Mouse (Mus musculus): ENCODE data around the gene Zcchc9.

DNA sequence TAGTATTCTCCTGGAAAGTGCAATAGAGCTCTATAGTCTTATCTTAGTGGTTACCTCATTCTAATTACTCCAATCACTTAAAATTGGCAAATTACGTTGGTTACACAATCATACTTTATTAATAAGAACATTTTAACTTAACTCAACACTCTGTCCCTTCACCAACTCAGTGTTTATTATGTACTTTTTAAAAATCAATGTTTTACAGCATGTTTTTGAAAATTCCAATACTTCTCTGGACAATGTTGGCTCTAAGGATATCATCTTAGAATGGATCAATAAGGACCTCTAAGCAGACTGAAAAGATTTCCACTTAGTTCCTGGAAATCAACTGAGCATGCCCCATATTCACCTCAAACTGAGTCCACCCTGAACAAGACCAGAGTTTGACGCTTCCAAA, 59.1 kb downstream of the Zcchc9 start:
- no peak for TF ChIP-seq CTCF (IDR thresholded peaks at IDR 0.05; ENCODE audit: control insufficient read depth, insufficient read depth, insufficient read length)
- TF ChIP-seq USF1 (IDR thresholded peaks at IDR 0.05; ENCODE audit: low read depth): no peak
- no peak for TF ChIP-seq MYOG (IDR thresholded peaks at IDR 0.05; ENCODE audit: control insufficient read depth, extremely low read depth, insufficient read length)
- TF ChIP-seq FOSL1 (IDR thresholded peaks at IDR 0.05; ENCODE audit: insufficient read depth, low read length, poor library complexity, severe bottlenecking): no peak
- TF ChIP-seq MYOD1 (IDR thresholded peaks at IDR 0.05; ENCODE audit: control insufficient read depth, insufficient read length, low read depth): no peak
- TF ChIP-seq MAX (IDR thresholded peaks at IDR 0.05): no peak

Data from C2C12 (cell line).